Mouse (Mus musculus) spleen, postnatal 36 days (tissue): ENCODE results near the gene Lipc.

Experiments used
- DNase-seq, 2 experiments: peaks; one replicate each; pipeline ENCODE4 v3.0.0; 2022; ENCODE audit warnings: low spot score in 2 of 2, mixed read lengths in 1 of 2

Gene Lipc

GRCm38 (mm10) chr9:70824103-70824502, 127.9 kb downstream of the Lipc start:
- no peak for DNase-seq

GRCm38 (mm10) chr9:70818739-70819138, 133.3 kb downstream of the Lipc start:
- no peak for DNase-seq

GRCm38 (mm10) chr9:70817396-70817795, 134.6 kb downstream of the Lipc start:
- no peak for DNase-seq

- DNase-seq, result peak; percentile 54 to 57
Observed at GRCm38 (mm10) chr9:70816701-70817305, 135.2 kb downstream of the Lipc start.

GRCm38 (mm10) chr9:70812551-70812950, 139.5 kb downstream of the Lipc start:
- DNase-seq, result no peak

GRCm38 (mm10) chr9:70807714-70808113, 144.3 kb downstream of the Lipc start:
- DNase-seq, result no peak

- DNase-seq, result no peak
Observed at GRCm38 (mm10) chr9:70806069-70806468, 146.0 kb downstream of the Lipc start.

- no peak for DNase-seq
Observed at GRCm38 (mm10) chr9:70802816-70803215, 149.2 kb downstream of the Lipc start.

GRCm38 (mm10) chr9:70801761-70802160, 150.3 kb downstream of the Lipc start:
- DNase-seq, result no peak

- no peak for DNase-seq
Observed at GRCm38 (mm10) chr9:70800588-70801315, 151.3 kb downstream of the Lipc start.

GRCm38 (mm10) chr9:70795439-70795757, 156.6 kb downstream of the Lipc start:
- no peak for DNase-seq

GRCm38 (mm10) chr9:70794643-70795438, 157.2 kb downstream of the Lipc start:
- DNase-seq, result no peak

- no peak for DNase-seq
Observed at GRCm38 (mm10) chr9:70790621-70791020, 161.4 kb downstream of the Lipc start.

- DNase-seq, result no peak
Observed at GRCm38 (mm10) chr9:70788705-70789104, 163.3 kb downstream of the Lipc start.

GRCm38 (mm10) chr9:70782191-70782590, 169.8 kb downstream of the Lipc start:
- no peak for DNase-seq

- DNase-seq, result no peak
Observed at GRCm38 (mm10) chr9:70775517-70775916, 176.5 kb downstream of the Lipc start.

GRCm38 (mm10) chr9:70760974-70761373, 191.1 kb downstream of the Lipc start:
- DNase-seq, result peak; percentile 54 to 57

- DNase-seq, result no peak
Observed at GRCm38 (mm10) chr9:70751504-70752222, 200.4 kb downstream of the Lipc start.
